Mouse (Mus musculus) cerebellum, postnatal 14 days (tissue): ENCODE measurements around the gene Asb3.
A peak's percentile ranks its signal among the peaks of the same experiment; 100 is the strongest.
"Not testable (repeated sequence)": the region's sequence is repeated elsewhere in the genome, so short reads cannot be mapped to it uniquely, and the experiment has no call there.

Experiments used
- DNase-seq, 2 experiments: peaks; one replicate each; pipeline ENCODE4 v3.0.0; 2021; ENCODE audit warnings: mixed read lengths in 2 of 2

Gene Asb3

GRCm38 (mm10) chr11:31001169-31001908 lies 116.1 kb downstream of the Asb3 start:
- no peak for DNase-seq

- not testable (repeated sequence) for DNase-seq
Measured at GRCm38 (mm10) chr11:31009668-31010067, 124.5 kb downstream of the Asb3 start.

GRCm38 (mm10) chr11:31017466-31017865 lies 132.2 kb downstream of the Asb3 start:
- DNase-seq, result not testable (repeated sequence)

- DNase-seq, result no peak
Measured at GRCm38 (mm10) chr11:31034958-31035357, 149.7 kb downstream of the Asb3 start.

- DNase-seq, result no peak
Measured at GRCm38 (mm10) chr11:31089973-31090372, 204.8 kb downstream of the Asb3 start.

GRCm38 (mm10) chr11:31090478-31090978 lies 205.3 kb downstream of the Asb3 start:
- DNase-seq, result no peak

GRCm38 (mm10) chr11:31099519-31099918 lies 214.3 kb downstream of the Asb3 start:
- peak; percentile 39 to 59 for DNase-seq

GRCm38 (mm10) chr11:31102188-31102587 lies 217.0 kb downstream of the Asb3 start:
- no peak for DNase-seq

- no peak for DNase-seq
Measured at GRCm38 (mm10) chr11:31105364-31105763, 220.1 kb downstream of the Asb3 start.

- DNase-seq, result not testable (repeated sequence)
Measured at GRCm38 (mm10) chr11:31126964-31127363, 241.7 kb downstream of the Asb3 start.

GRCm38 (mm10) chr11:31133726-31134125 lies 248.5 kb downstream of the Asb3 start:
- not testable (repeated sequence) for DNase-seq

- not testable (repeated sequence) for DNase-seq
Measured at GRCm38 (mm10) chr11:31134824-31135223, 249.6 kb downstream of the Asb3 start.

GRCm38 (mm10) chr11:31138394-31138793 lies 253.2 kb downstream of the Asb3 start:
- not testable (repeated sequence) for DNase-seq
